Mouse (Mus musculus) brain, adult 2 months (tissue): ENCODE results near the gene Gm12166.
"Not testable (repeated sequence)": the region's sequence is repeated elsewhere in the genome, so short reads cannot be mapped to it uniquely, and the experiment has no call there.

Source experiments
- DNase-seq: peaks from one replicate; pipeline ENCODE4 v3.0.0; 2011; ENCODE audit warnings: low read depth, low spot score

Gene Gm12166

DNA sequence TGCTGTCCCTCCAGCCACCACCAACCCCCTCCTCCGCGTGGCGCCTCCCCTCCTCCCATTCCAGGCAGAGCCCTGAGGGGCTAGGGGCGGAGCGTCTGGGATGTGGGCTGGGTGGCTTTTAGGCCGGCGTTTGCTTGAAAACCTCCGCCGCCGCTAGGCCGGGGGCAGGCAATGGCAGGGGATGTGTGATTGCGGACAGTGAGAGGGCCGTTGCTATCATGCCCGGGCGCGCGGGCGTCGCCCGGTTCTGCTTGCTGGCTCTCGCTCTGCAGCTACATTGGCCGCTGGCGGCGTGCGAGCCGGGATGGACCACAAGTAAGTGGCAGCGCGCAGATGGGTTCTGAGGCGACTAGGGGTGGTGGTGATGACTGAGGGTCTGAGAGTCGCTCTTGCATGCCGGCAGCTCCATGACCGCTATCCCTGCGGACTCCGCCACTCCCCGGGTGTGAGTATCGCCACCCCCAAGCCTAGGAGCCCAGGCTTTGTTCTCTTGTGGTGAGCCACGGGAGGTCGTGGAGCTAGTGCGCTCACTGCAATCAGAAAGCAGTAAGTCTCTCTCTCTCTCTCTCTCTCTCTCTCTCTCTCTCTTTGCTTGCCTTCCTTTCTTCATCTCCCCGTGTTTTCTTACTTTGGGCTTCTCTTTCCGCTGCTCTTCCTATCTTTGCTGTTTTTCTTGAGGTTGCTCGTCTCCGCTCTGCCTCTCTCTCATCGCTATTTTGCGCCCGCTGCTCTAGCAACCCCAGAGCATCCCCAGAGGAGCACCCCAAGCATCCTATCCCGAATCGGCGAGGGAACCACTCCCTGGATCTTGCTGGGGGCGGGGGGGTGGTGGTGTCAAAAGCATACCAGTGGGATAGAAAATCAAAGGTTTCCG is 4.0 kb upstream of the Gm12166 start, which contains the start of gene Adam19:
TSS of gene Adam19 (plus strand) at position 97 of the 874 bp plus-strand sequence.
- peak; percentile 67 for DNase-seq

GRCm38 (mm10) chr11:46054911-46055895 is 3.1 kb upstream of the Gm12166 start:
- DNase-seq = no peak

DNA sequence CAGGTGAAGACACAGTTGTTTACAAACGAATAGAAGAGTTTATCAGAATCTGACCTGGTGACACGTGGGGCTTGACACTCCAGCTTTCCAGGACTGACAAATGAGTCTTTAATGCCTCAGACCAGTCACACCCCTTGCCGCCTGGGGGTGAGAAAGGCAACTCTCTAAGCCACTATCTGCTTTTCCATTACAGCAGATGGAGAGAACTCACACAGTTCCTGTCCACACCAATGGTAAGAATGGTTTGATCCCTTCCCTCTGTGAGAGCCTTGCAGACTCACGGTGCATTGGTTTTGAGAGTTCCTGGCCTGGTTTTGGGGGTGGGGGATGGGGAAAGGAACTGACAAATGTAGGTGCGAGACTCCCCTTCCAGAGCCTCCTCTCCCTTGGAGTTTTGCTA is 2.2 kb upstream of the Gm12166 start:
- no peak for DNase-seq

GRCm38 (mm10) chr11:46053457-46053856 is 1.3 kb upstream of the Gm12166 start:
- DNase-seq = not testable (repeated sequence)

DNA sequence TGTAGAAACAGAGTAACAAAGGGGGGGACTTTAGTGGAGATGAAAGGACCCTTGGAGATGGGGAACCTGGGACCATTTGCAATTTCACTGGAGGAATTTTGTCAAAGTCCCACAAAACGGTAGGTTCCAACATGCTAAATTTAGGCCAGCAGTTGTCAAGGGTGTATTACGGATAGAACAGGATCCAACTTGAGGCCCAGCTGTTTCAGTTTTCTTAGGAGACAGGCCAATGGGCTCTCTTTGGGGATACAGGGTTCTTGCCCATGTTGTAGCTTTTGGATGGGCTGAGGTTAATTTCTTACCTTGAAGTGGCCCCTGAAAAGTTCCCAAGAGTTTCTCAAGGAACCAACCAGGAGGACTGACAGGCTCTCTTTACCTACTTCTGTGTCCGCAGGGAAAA is 4.9 kb downstream of the Gm12166 start:
- DNase-seq = no peak

DNA sequence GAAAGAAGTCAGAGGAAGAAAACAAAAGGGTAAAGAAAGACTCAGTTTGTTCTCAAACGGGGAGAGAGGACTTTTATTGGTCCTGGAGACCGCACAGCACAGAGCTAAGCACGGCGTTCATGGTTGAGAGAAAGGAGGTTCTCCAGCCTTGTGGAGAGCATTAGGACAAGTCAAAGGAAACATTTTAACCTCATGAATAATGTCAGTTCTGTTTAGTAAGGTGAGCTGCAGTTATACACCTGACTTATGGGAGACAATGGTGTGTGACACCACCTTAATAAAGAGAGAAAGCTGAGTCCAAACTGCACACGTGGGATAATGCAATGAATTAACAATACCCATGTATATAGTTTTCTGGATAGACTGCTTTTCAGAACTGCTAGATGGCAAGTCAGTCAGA is 7.3 kb downstream of the Gm12166 start:
- DNase-seq = no peak

GRCm38 (mm10) chr11:46041607-46042267 is 10.4 kb downstream of the Gm12166 start:
- no peak for DNase-seq

DNA sequence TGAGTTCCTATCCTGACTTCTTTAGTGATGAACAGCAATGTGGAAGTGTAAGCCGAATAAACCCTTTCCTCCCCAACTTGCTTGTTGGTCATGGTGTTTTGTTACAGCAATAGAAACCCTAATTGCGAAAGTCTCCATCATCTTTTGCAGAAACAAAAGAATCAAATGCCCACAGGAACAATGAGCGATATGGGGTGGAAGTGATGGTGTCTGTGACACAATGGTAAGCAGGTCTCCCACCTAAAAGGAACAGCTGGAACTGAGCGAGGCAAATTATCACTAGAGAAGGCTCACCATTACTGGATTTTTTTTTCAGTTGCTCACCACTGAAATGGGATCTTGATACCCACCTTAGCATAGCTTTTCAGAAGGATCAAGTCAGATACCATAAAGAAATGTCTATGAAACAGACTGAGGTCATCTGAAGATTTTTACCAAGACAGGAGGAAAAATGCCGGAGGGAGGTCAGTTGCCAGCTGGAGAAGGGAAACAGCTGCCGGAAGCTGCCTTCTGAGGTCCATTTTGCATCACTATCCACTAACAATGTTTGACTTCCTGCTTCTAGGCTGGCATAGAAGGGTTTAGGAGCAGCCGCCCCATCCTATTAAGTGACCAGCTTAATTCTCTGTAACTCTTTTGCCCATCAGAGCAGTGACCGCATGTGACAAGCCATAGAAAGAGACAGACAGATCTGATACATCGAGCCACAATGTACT is 11.1 kb downstream of the Gm12166 start:
- DNase-seq = no peak

- DNase-seq = peak; percentile 47
Measured at GRCm38 (mm10) chr11:46039335-46039734, 12.8 kb downstream of the Gm12166 start.

GRCm38 (mm10) chr11:46038901-46039300 is 13.2 kb downstream of the Gm12166 start:
- DNase-seq = no peak

DNA sequence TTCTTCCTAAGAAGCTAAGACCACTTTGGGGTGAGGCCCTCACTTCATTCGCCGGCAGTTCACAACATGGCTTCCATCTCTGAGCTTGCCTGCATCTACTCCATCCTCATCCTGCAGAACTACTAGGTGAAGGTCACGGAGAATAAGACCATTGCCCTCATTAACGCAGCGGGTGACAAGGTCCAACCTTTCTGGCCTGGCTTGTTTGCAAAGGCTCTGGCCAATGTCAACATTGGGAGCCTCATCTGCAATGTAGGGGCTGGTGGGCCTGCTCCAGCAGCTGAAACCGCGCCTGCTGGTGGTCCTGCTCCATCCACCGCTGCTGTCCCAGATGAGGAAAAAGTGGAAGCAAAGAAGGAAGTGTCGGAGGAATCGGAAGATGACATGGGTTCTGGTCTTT is 15.7 kb downstream of the Gm12166 start:
- no peak for DNase-seq

GRCm38 (mm10) chr11:46032956-46033355 is 19.2 kb downstream of the Gm12166 start:
- DNase-seq = no peak

DNA sequence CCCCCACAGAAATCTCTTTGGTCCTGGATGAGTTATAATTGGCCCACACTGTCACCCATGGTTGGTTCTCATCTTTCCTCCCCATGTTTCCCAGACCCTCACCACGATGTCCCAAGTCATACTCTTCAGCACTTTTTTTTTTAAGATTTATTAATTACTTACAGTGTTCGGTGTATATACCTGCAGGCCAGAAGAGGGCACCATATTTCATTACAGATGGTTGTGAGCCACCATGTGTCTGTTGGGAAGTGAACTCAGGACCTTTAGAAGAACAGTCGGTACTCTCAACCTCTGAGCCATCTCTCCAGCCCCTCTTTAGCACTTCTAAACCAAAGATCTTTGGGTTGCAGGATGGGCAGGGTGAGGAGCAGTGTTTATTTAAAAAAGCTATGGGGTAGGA is 20.7 kb downstream of the Gm12166 start:
- DNase-seq = peak; percentile 38

- DNase-seq = peak; percentile 30
Measured at GRCm38 (mm10) chr11:46030026-46030425, 22.1 kb downstream of the Gm12166 start.

- no peak for DNase-seq
Measured at GRCm38 (mm10) chr11:46029485-46029884, 22.6 kb downstream of the Gm12166 start.

DNA sequence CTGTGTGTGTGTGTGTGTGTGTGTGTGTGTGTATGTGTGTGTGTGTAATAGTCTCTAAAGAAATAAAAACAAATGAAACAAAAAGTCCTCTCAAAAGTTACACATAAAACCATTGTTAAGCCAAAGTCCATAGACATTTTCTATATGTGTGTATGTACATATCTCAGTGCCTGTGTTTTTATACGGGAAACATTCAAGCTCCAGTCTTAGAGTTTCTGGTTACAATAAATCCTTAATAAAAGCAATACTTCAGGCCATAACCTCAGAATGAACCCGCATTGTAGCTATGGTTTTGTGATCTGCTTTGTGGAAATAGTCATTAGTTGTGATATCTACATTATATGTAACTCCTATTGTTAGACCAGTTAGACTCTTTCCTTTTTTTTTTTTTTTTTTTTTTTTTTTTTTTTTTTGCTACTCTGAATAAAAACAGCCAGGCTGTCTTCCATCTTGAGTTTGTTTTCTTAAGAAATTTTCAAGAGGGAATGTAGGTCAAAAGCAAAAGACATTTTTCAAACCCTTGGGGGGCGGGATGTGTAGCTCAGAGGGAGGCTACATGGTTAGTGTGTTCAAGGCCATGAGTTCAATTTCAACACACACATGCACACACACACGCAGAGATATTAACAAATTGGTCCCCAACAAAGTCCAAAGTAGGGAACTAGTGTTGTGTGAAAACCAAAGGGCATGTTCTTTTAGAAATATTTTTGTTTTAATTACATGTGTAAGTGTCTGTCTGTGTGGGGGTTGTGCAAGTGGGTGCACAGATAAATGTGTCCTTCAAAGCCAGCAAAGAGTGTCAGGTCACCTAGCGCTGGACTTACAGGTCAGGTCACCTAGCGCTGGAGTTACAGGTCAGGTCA is 23.9 kb downstream of the Gm12166 start:
- DNase-seq = no peak

DNA sequence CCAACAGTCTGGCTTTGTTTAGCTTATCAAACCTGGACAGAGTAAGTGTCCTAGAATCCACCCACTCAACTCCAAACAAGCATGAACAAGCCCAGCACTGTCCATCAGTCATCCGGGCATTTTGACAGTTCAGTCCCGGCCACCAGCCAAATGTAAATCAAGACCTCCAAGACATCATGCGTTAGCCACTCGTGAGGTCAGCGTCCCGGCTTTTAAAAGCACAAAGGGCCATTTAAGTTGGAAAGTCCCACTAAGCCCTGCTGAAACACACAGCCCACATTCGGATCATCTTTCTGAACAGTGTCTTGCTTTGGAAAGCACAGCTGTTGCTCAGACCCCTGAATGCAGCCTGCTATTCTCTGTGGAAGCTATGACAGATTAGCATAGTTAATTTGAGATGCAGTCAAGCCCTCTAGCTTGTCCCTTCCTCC is 26.1 kb downstream of the Gm12166 start:
- DNase-seq = peak; percentile 30

- no peak for DNase-seq
Measured at GRCm38 (mm10) chr11:46022983-46023382, 29.1 kb downstream of the Gm12166 start.

DNA sequence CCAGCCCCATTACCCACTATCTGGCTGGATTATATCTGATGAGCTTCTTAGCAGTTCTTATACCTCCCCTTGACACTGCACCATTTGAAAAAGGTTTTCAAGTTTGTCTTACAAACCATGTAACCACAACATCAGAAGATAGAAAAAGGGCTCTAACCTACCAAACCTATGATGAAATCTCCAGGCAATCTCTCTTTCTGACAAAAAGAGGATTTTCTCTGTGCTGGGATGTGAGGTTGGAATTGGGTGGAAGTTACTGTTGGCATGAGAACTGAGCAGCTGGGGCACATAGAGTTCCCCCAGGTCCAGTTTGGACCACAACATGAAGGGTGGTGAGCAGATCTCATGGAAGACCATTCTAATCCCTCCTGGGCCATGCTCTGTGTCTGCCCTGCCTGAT is 30.3 kb downstream of the Gm12166 start:
- no peak for DNase-seq

GRCm38 (mm10) chr11:46020246-46020645 is 31.9 kb downstream of the Gm12166 start:
- no peak for DNase-seq
